Mouse (Mus musculus) neural tube, embryonic 11.5 days (tissue): ENCODE measurements at regions not wholly inside any gene's neighbourhood (a gene's known extent, or its start where the extent isn't known, plus 50 kb on each side); places are given as distances from the start of the nearest gene placed in this dataset.

Source experiments
- ATAC-seq: fragments of 200-750 bp; cut with Nextera tagmentation; 2 replicates; pipeline ENCODE4 v1.8.0; 2017; ENCODE audit warnings: moderate number of reproducible peaks, mild to moderate bottlenecking, moderate TSS enrichment, moderate library complexity; ENCODE audit not compliant: insufficient read depth, low FRiP score, low TSS enrichment
- DNase-seq: peaks from one replicate; pipeline ENCODE4 v3.0.0-alpha.2; 2015; ENCODE audit warnings: low spot score
- H3K27ac ChIP-seq: fragments of 300-500 bp; sonication (generic); 2 replicates; pipeline ENCODE4 v1.5.1; 2014; ENCODE audit warnings: low read depth, mild to moderate bottlenecking, low read length
- H3K27me3 ChIP-seq: fragments of 300-500 bp; sonication (generic); 2 replicates; pipeline ENCODE4 v1.6.1; 2014; ENCODE audit warnings: mild to moderate bottlenecking, low read length, mixed read lengths; ENCODE audit not compliant: control insufficient read depth, insufficient read depth
- H3K36me3 ChIP-seq: fragments of 300-500 bp; sonication (generic); 2 replicates; pipeline ENCODE4 v1.6.1; 2014; ENCODE audit warnings: mild to moderate bottlenecking, low read length, moderate library complexity, mixed read lengths; ENCODE audit not compliant: control insufficient read depth, insufficient read depth
- H3K4me1 ChIP-seq: fragments of 300-500 bp; sonication (generic); 2 replicates; pipeline ENCODE4 v1.6.1; 2014; ENCODE audit warnings: low read length, mixed read lengths; ENCODE audit not compliant: control insufficient read depth, insufficient read depth
- H3K4me2 ChIP-seq: fragments of 300-500 bp; sonication (generic); 2 replicates; pipeline ENCODE4 v1.6.1; 2014; ENCODE audit warnings: low read depth, mild to moderate bottlenecking, moderate library complexity
- H3K4me3 ChIP-seq: fragments of 300-500 bp; sonication (generic); 2 replicates; pipeline ENCODE4 v1.5.1; 2014; ENCODE audit warnings: low read depth, low read length
- H3K9ac ChIP-seq: fragments of 300-500 bp; sonication (generic); 2 replicates; pipeline ENCODE4 v1.6.1; 2014; ENCODE audit warnings: mild to moderate bottlenecking, low read length
- H3K9me3 ChIP-seq: fragments of 300-500 bp; sonication (generic); 2 replicates; pipeline ENCODE4 v1.6.1; 2016; ENCODE audit warnings: low read length; ENCODE audit not compliant: control insufficient read depth
- WGBS: fragments of 180-500 bp; shearing (Covaris S2); extraction: QIAGEN DNeasy Blood & Tissue Kit; methylation state at CpG from one replicate; pipeline ENCODE4 v1.1.7; 2014; 5-methylcytosine and 5-hydroxymethylcytosine counted together

DNA sequence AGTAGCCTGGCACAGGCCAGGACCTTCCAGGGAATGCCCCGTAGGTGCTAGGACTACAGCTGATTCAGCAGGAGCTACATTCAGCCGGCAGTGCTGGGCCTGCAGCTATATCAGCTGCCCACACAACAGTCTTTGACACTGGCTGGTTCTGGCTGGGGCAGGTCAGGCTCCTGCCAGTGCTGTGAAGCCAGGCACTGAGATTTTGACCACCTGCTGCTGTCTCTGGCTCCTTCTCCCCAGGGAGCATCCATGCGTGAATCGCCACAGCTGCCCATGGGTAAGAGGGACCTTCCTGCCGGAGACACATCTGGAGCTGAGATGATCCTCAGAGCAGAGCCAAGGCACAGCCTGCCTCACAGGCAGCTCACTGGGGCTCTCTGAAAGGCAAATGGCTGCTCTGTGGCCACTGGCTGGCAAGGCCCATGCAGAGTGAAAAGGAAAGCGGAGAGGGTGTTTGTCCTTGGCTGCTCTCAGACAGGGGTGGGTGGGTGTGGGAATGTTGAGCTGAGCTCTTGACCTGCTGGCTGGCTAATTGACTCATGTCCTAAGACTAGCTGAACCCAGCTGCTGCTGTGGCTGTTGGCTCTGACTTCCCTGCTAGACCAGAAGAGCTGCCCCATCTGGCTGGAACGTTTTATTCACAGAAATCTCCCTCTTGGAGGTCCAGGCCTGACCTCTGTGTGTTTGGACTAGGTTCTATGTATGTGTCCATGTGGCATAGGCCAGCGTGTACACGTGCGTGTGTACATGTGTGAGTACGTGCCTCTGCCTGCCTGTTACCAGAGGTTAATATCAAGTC, 187.4 kb upstream of the Igsf21 start:
- Histone ChIP-seq H3K9me3 (no peaks in the 10 kb centered on the region; the same call in 1 of the 2 replicates), H3K27me3 (no peaks in the 10 kb centered on the region), H3K4me1 (no peaks in the 10 kb centered on the region), H3K4me2 (no peak overlapping the region), H3K9ac (no peak overlapping the region), H3K36me3 (no peaks in the 10 kb centered on the region), H3K27ac (no peak overlapping the region), H3K4me3 (no peak overlapping the region)
- DNase-seq (no peak), ATAC-seq (no peak)
- 70% methylated on average over 11 of the region's 11 CpGs for WGBS

DNA sequence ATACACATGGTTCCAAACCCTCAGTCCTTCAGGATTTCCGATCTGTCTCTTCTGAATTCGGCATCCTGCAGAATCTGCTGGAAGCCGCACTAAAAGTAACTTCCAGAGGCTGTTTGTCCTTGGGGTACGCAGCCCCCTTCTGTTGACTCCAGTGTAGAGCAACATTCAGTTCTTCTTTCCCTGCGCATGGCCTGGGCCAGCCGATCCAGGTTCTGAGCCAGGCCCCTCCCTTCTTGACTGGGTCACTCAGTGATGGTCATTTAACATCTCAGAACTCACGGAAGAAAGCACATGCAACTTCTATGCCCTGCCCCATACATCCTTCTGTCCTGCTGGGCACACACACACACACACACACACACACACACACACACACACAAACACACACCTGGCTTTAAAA, 185.5 kb upstream of the Igsf21 start:
- no peak overlapping the region for H3K9ac ChIP-seq
- ATAC-seq (no peak), DNase-seq (no peak)
- WGBS, result 80% methylated on average over 7 of the region's 7 CpGs
- H3K27ac ChIP-seq, result no peak overlapping the region
- H3K4me3 ChIP-seq, result no peak overlapping the region
- H3K4me1 ChIP-seq, result no peaks in the 10 kb centered on the region
- no peaks in the 10 kb centered on the region; the same call in 1 of the 2 replicates for H3K9me3 ChIP-seq
- H3K27me3 ChIP-seq, result no peaks in the 10 kb centered on the region
- no peak overlapping the region for H3K4me2 ChIP-seq
- no peaks in the 10 kb centered on the region for H3K36me3 ChIP-seq

DNA sequence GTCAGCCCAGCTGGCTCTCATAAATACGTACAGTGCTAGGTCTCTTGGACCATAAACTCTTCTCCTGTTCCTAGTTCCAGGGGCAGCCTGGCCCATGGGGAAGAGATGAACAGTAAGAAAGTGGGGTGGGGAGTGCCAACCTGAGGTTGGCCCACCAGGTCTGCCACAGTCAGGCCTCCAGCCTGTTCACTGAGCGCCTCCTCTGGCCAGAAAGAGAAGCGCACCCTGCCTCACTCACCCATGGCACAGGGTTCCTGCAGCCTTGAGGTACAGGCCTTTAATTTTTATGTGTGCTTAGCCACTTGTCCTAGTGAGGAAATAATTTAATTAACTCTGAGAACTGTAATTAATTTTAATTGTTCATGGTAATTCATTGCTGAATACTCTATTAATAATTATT, 180.5 kb upstream of the Igsf21 start:
- no peak overlapping the region for H3K4me2 ChIP-seq
- H3K4me1 ChIP-seq, result no peaks in the 10 kb centered on the region
- no peak overlapping the region for H3K9ac ChIP-seq
- no peaks in the 10 kb centered on the region for H3K36me3 ChIP-seq
- 71% methylated on average over 3 of the region's 3 CpGs for WGBS
- H3K27ac ChIP-seq, result no peak overlapping the region
- H3K9me3 ChIP-seq, result no peaks in the 10 kb centered on the region; the same call in 1 of the 2 replicates
- DNase-seq, result no peak
- no peaks in the 10 kb centered on the region for H3K27me3 ChIP-seq
- ATAC-seq, result no peak
- no peak overlapping the region for H3K4me3 ChIP-seq

DNA sequence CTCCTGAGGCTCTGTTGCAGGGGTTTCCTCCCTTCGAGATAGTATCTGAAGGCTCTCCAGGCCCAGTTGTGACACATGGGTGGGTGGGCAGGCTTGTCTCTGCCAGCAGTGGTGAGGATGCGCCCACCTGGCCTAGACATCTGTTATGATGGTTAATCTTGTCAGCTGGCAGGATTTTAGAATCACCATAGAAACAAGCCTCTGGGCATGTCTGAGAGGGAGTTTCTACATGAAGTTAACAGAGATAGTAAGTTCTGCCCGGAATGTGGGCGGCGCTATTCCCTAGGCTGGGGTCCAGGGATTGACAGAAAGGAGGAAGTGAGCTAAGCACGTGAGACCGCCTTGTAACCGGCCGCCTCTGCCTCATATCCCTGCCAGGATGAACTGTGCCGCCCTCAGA, 177.2 kb upstream of the Igsf21 start:
- ATAC-seq, result no peak
- Histone ChIP-seq H3K4me1 (no peaks in the 10 kb centered on the region), H3K27ac (no peak overlapping the region), H3K27me3 (no peaks in the 10 kb centered on the region), H3K9me3 (no peaks in the 10 kb centered on the region), H3K36me3 (no peaks in the 10 kb centered on the region), H3K9ac (no peak overlapping the region), H3K4me3 (no peak overlapping the region), H3K4me2 (no peak overlapping the region)
- 93% methylated on average over 10 of the region's 10 CpGs for WGBS
- no peak for DNase-seq

DNA sequence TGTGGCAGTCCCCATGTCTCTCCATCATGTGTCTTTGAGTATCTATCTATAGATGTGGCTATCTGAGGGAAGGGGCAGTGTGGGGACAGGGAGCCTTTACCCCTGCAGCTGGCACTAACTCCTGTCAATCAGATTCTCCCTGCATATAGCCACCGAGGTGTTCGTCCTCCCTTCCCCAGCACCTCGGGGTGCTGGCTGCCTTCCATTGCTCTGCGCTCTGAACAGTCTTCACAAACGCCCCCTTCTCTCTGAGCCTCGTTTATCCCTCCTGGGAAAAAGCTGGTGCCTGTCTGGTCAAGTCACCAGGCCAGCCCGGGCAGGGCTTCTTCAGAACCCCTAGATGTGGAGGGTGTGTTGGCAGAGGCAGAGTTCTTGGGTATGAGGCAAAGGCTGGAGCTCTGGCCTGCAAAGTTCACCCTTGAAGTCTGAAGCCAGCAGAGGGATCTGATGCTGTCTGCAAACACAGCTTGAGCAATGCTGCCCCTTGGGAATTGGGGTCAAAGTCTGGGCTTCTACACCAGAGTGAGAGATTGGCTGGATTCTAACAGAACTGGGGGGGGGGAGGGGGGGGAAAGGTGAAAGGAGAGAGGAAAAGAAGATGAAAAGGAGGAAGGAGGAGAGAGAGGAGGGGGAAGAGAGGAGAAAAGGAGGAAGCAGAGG, 175.5 kb upstream of the Igsf21 start:
- Histone ChIP-seq H3K36me3 (no peaks in the 10 kb centered on the region), H3K9me3 (no peaks in the 10 kb centered on the region), H3K27ac (no peak overlapping the region), H3K4me1 (no peaks in the 10 kb centered on the region), H3K4me2 (no peak overlapping the region), H3K4me3 (no peak overlapping the region), H3K9ac (no peak overlapping the region), H3K27me3 (no peaks in the 10 kb centered on the region)
- WGBS, result 78% methylated on average over 7 of the region's 7 CpGs
- DNase-seq (no peak), ATAC-seq (no peak)

DNA sequence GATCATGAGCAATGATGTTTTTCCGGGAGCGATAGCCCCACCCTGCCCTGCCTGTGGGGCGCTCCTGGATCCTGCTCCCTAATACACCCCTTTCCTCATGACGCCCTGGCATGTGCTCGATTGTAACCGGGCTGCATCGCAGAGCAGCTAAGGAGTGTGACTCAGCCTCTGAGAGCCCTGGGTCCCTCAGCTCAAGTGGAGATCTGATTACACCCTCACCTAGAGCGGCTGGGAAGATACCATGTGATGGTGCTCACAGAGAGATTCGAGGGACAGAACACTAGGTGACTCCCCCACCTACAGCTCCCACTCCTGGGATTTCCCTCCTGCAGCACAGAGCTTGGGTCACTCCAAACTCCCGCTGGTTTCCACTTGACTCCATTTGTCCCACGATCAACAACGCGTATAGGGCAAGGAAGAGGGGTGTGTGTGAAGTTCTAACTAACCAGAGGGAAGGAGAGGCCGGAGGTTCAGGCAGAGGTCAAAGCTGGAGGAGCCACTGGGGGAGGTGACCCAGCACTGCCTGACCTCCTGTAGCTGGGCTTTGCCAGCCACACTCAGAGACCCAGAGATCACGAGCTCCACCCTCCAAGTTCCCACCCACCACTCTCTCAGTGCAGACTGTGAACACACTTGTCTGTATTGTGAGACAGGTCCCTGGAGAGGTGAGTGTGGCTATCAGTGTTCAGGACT, 173.3 kb upstream of the Igsf21 start:
- Histone ChIP-seq H3K9me3 (no peaks in the 10 kb centered on the region), H3K36me3 (no peaks in the 10 kb centered on the region), H3K4me3 (no peak overlapping the region), H3K9ac (no peak overlapping the region), H3K27ac (no peak overlapping the region), H3K4me2 (no peak overlapping the region), H3K4me1 (no peaks in the 10 kb centered on the region), H3K27me3 (no peaks in the 10 kb centered on the region)
- ATAC-seq (no peak), DNase-seq (no peak)
- 61% methylated on average over 15 of the region's 15 CpGs for WGBS

DNA sequence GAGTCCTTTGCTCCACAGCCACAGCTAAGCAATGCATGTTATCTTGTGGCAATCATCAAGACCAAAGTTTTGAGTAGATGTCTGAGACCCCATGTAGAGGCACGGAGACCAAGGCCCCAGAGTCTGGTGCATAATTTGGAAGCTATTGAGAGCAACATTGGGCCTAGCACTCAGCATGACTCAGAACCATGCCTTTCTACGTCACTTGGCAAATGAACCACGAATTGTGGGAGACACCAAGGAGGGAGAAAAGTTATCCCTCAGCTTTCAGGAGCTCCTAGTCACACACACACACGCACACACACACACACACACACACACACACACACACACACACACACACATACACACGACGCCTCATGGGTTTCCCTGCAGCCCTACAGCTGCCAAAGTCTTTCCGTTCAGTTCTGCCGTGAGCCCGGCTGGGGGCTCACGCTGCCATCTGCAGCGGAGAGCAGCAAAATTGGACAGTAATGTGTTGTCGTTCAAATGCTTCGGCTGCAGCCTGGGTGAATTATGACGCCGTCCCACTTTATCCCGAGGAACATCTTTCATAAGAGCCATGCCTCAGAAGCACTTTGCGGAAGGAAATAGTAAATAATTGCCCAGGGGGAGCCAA, 165.8 kb upstream of the Igsf21 start:
- 73% methylated on average over 17 of the region's 17 CpGs for WGBS
- H3K27me3 ChIP-seq, result no peaks in the 10 kb centered on the region

DNA sequence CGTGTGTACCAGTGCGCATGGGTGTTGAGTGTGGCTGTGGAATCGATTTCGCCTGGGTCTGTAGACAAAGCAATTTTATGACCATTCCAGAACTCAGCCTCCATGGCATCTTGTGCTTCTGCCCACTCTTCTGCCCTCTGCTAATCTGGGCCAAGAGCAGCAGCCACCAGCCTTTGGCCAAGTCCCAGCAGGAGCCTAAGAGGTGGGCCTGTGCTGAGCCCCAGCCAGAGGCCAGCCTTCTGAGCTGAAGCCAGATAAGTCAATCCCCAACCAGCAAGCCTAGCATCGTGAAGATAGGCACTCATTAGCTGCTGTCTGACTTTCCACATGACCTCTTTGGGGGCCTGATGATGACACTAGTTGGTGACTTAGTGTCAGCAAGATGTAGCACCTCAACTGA, 161.9 kb upstream of the Igsf21 start:
- Histone ChIP-seq H3K4me2 (no peak overlapping the region), H3K9me3 (no peaks in the 10 kb centered on the region), H3K9ac (no peak overlapping the region), H3K4me3 (no peak overlapping the region), H3K27ac (no peak overlapping the region), H3K36me3 (no peaks in the 10 kb centered on the region), H3K4me1 (no peaks in the 10 kb centered on the region), H3K27me3 (no peaks in the 10 kb centered on the region)
- 92% methylated on average over 5 of the region's 5 CpGs for WGBS
- no peak for ATAC-seq
- no peak for DNase-seq

More for the DNA sequence above, 165.8 kb upstream of the Igsf21 start:
- Histone ChIP-seq H3K9ac (no peak overlapping the region), H3K4me2 (no peak overlapping the region), H3K4me3 (no peak overlapping the region), H3K27ac (no peak overlapping the region), H3K4me1 (no peaks in the 10 kb centered on the region), H3K9me3 (no peaks in the 10 kb centered on the region), H3K36me3 (no peaks in the 10 kb centered on the region)
- no peak for ATAC-seq
- DNase-seq, result no peak
